Mouse (Mus musculus): ENCODE data around the gene Sdk1. TPM values are rescaled to one million over a fixed set of nuclear protein-coding genes. Genes with fewer than 3 reads are reported as not detected.

The Sdk1 gene
- total RNA-seq, 1 experiment = 1.2 TPM

GRCm38 (mm10) chr5:142220851-142221503 lies 979.7 kb downstream of the Sdk1 start:
- no peak for TF ChIP-seq MAFK (IDR thresholded peaks at IDR 0.05; ENCODE audit: insufficient read depth, low read depth, low read length)
- TF ChIP-seq ZC3H11A (IDR thresholded peaks at IDR 0.05; ENCODE audit: borderline replicate concordance, low read depth, low read length) = no peak
- TF ChIP-seq CHD2 (IDR thresholded peaks at IDR 0.05; ENCODE audit: low read depth, low read length) = no peak
- no peak for TF ChIP-seq ZNF384 (IDR thresholded peaks at IDR 0.05; ENCODE audit: low read depth, low read length)
- TF ChIP-seq HCFC1 (IDR thresholded peaks at IDR 0.05; ENCODE audit: borderline replicate concordance, insufficient read depth, low read length) = no peak
- peak; percentile 41 for DNase-seq (ENCODE audit: low read depth, low spot score)
- in situ Hi-C loops (cut with MboI; ENCODE audit: low sequenced_read_pairs in 2 of 2, unreplicated experiment in 2 of 2) = no loop called here

DNA sequence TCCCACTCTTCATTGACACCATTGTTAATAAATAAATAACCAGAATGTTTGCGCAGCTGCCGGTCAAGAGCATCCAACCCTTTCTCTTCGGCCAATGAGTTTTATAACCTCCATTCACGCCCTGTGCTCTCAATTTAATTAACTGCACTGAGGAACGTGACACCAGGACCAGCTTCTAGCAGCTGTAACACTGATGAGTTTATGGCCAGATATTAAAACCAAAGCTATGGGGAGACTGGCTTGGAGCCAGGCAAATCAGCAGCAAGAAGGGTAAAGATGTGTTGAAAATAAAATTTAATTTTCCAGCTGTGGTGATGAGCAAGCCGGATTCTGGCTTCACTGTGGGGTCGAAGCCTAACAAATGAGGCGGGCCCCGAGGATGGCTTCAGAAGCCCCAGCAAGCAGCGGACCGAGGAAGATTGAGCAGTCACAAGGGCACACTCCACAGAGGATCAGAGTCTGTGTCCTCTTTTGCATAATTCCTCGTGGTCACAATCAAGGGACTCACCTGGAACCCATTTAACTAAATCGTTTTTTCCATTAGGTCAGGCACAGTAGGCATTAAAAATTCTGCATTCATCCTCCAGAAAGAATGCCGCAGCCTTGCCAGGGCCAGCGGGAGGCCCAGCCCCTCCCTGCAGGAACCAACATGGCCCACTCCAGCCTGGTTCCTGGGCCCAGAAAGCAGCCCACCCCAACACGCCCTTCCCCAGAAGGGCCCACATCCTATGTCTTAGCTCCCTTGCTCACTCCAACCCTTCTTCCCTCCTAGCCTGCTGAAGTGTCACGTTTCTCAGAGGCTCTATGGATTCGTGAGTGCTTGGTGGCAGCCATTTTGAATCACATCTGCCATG lies 987.9 kb downstream of the Sdk1 start:
- in situ Hi-C loops (cut with MboI; ENCODE audit: low sequenced_read_pairs in 2 of 2, unreplicated experiment in 2 of 2) = no loop called here
- no peaks in the 10 kb centered on the region for H3K36me3 ChIP-seq (ENCODE audit: control insufficient read depth, insufficient read depth, low read length, poor library complexity, severe bottlenecking)
- no peak overlapping the region for H3K27ac ChIP-seq (ENCODE audit: insufficient read depth, low read depth, low read length, poor library complexity, severe bottlenecking)
- H3K4me1 ChIP-seq (ENCODE audit: control insufficient read depth in 2 of 2, insufficient read depth in 2 of 2, low read length in 2 of 2, poor library complexity in 1 of 2) = no peaks in the 10 kb centered on the region
- no peak overlapping the region for H3K9ac ChIP-seq (ENCODE audit: insufficient read depth, low read depth, low read length, poor library complexity, severe bottlenecking)
- TF ChIP-seq CHD2 (IDR thresholded peaks at IDR 0.05; ENCODE audit: low read depth, low read length) (no peak), ZC3H11A (IDR thresholded peaks at IDR 0.05; ENCODE audit: borderline replicate concordance, low read depth, low read length) (no peak), MAFK (IDR thresholded peaks at IDR 0.05; ENCODE audit: insufficient read depth, low read depth, low read length) (no peak), HCFC1 (IDR thresholded peaks at IDR 0.05; ENCODE audit: borderline replicate concordance, insufficient read depth, low read length) (no peak), ZNF384 (IDR thresholded peaks at IDR 0.05; ENCODE audit: low read depth, low read length) (no peak)
- no peak overlapping the region for H3K4me3 ChIP-seq (ENCODE audit: insufficient read depth in 1 of 2, low read depth in 1 of 2, low read length in 2 of 2, poor library complexity in 1 of 2, severe bottlenecking in 1 of 2)
- no peaks in the 10 kb centered on the region for H3K9me3 ChIP-seq (ENCODE audit: control insufficient read depth, insufficient read depth, low read depth, low read length)
- DNase-seq (ENCODE audit: low read depth, low spot score) = no peak

More at GRCm38 (mm10) chr5:142220851-142221503, 979.7 kb downstream of the Sdk1 start:
- Histone ChIP-seq H3K9ac (ENCODE audit: insufficient read depth, low read depth, low read length, poor library complexity, severe bottlenecking) (no peak overlapping the region), H3K9me3 (ENCODE audit: control insufficient read depth, insufficient read depth, low read depth, low read length) (no peaks in the 10 kb centered on the region), H3K36me3 (ENCODE audit: control insufficient read depth, insufficient read depth, low read length, poor library complexity, severe bottlenecking) (no peaks in the 10 kb centered on the region), H3K27ac (ENCODE audit: insufficient read depth, low read depth, low read length, poor library complexity, severe bottlenecking) (no peak overlapping the region), H3K4me1 (ENCODE audit: control insufficient read depth in 2 of 2, insufficient read depth in 2 of 2, low read length in 2 of 2, poor library complexity in 1 of 2) (no peaks in the 10 kb centered on the region), H3K4me3 (ENCODE audit: insufficient read depth in 1 of 2, low read depth in 1 of 2, low read length in 2 of 2, poor library complexity in 1 of 2, severe bottlenecking in 1 of 2) (no peak overlapping the region)

- Histone ChIP-seq H3K4me3 (ENCODE audit: insufficient read depth in 1 of 2, low read depth in 1 of 2, low read length in 2 of 2, poor library complexity in 1 of 2, severe bottlenecking in 1 of 2) (no peak overlapping the region), H3K27ac (ENCODE audit: insufficient read depth, low read depth, low read length, poor library complexity, severe bottlenecking) (no peak overlapping the region), H3K36me3 (ENCODE audit: control insufficient read depth, insufficient read depth, low read length, poor library complexity, severe bottlenecking) (no peaks in the 10 kb centered on the region), H3K9me3 (ENCODE audit: control insufficient read depth, insufficient read depth, low read depth, low read length) (no peaks in the 10 kb centered on the region), H3K9ac (ENCODE audit: insufficient read depth, low read depth, low read length, poor library complexity, severe bottlenecking) (no peak overlapping the region), H3K4me1 (ENCODE audit: control insufficient read depth in 2 of 2, insufficient read depth in 2 of 2, low read length in 2 of 2, poor library complexity in 1 of 2) (no peaks in the 10 kb centered on the region)
- in situ Hi-C loops (cut with MboI; ENCODE audit: low sequenced_read_pairs in 2 of 2, unreplicated experiment in 2 of 2) = no loop called here
- TF ChIP-seq CHD2 (IDR thresholded peaks at IDR 0.05; ENCODE audit: low read depth, low read length) (no peak), MAFK (IDR thresholded peaks at IDR 0.05; ENCODE audit: insufficient read depth, low read depth, low read length) (no peak), HCFC1 (IDR thresholded peaks at IDR 0.05; ENCODE audit: borderline replicate concordance, insufficient read depth, low read length) (no peak), ZNF384 (IDR thresholded peaks at IDR 0.05; ENCODE audit: low read depth, low read length) (no peak), ZC3H11A (IDR thresholded peaks at IDR 0.05; ENCODE audit: borderline replicate concordance, low read depth, low read length) (no peak)
- DNase-seq (ENCODE audit: low read depth, low spot score) = no peak
Observed at GRCm38 (mm10) chr5:142229811-142230205, 988.5 kb downstream of the Sdk1 start.

DNA sequence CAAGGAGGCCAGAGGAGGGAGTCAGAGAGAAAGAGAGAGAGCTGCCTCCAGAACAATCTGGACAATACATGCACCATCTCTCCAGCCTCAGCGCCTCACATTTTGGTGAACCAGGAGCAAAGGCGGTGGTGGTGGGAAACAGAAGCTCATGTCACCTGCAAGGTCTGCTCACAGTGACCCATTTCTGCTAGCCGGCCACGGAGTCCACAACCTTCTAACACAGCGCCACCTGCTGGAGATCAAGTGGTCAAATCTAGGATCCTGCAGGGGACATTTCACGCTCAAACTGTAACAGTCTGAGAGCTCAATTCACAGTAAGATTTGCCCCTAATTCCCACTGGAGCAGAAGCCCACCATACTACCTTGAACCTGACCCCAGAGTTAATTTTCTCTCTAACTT lies 999.0 kb downstream of the Sdk1 start:
- Histone ChIP-seq H3K9ac (ENCODE audit: insufficient read depth, low read depth, low read length, poor library complexity, severe bottlenecking) (no peak overlapping the region), H3K9me3 (ENCODE audit: control insufficient read depth, insufficient read depth, low read depth, low read length) (no peaks in the 10 kb centered on the region), H3K27ac (ENCODE audit: insufficient read depth, low read depth, low read length, poor library complexity, severe bottlenecking) (no peak overlapping the region), H3K4me1 (ENCODE audit: control insufficient read depth in 2 of 2, insufficient read depth in 2 of 2, low read length in 2 of 2, poor library complexity in 1 of 2) (no peaks in the 10 kb centered on the region), H3K4me3 (ENCODE audit: insufficient read depth in 1 of 2, low read depth in 1 of 2, low read length in 2 of 2, poor library complexity in 1 of 2, severe bottlenecking in 1 of 2) (no peak overlapping the region), H3K36me3 (ENCODE audit: control insufficient read depth, insufficient read depth, low read length, poor library complexity, severe bottlenecking) (no peaks in the 10 kb centered on the region)
- TF ChIP-seq MAFK (IDR thresholded peaks at IDR 0.05; ENCODE audit: insufficient read depth, low read depth, low read length) (no peak), ZNF384 (IDR thresholded peaks at IDR 0.05; ENCODE audit: low read depth, low read length) (no peak), HCFC1 (IDR thresholded peaks at IDR 0.05; ENCODE audit: borderline replicate concordance, insufficient read depth, low read length) (no peak), CHD2 (IDR thresholded peaks at IDR 0.05; ENCODE audit: low read depth, low read length) (no peak), ZC3H11A (IDR thresholded peaks at IDR 0.05; ENCODE audit: borderline replicate concordance, low read depth, low read length) (no peak)
- DNase-seq (ENCODE audit: low read depth, low spot score) = peak; percentile 25
- in situ Hi-C loops (cut with MboI; ENCODE audit: low sequenced_read_pairs in 2 of 2, unreplicated experiment in 2 of 2) = no loop called here
